8 mouse cellular contexts compared by ENCODE assay signal in the genomic region with DNA sequence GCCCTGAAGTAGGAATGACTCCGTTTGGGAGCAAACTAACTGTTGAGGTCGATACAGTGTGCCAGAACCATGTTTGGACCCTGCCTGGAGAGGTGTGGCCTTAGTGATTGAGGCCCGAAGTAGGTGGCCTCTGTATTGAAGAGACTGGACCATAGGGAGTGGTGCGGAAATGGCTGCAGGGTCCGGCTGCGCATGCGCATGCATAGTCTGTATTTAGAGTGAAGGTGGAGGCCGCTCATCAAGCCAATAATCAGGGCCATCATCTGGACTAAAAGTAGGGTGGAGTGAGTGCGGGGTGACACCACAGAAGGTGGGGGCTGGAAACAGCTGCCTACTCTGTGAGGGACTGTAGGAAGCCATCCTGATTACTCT. TPM values are rescaled to one million over a fixed set of nuclear protein-coding genes. Genes with fewer than 3 reads are reported as not detected.
DNase-seq lines count a peak whose midpoint lies in the region; ATAC-seq and TF ChIP-seq lines count a peak whose summit lies in the region.
"Had no signal": no experiment of that assay in that cellular context is flagged by ENCODE, and none has a peak within 500 bp of the region (broad histone marks: within the 10 kb centered on the region; RNA-seq: fewer than 3 reads in every experiment).

No protein-coding gene starts in this region.

- no peak for DNase-seq in lung, embryonic 14.5 days
- no peak for DNase-seq in lung, postnatal 25 days (ENCODE audit: low spot score)
- no peak for DNase-seq in B cell, adult 2 months
- no peak for DNase-seq in left cerebral cortex, postnatal 4 days

- no peak overlapping the region for H3K4me3 ChIP-seq in lung, embryonic 14.5 days (ENCODE audit: low read depth, low read length)
- no peak overlapping the region for H3K4me3 ChIP-seq in forebrain, embryonic 15.5 days
- H3K4me3 ChIP-seq in intestine, embryonic 16.5 days (ENCODE audit: low read length), result no peak overlapping the region
- H3K4me3 ChIP-seq in stomach, embryonic 15.5 days (replicated peaks), result no peak overlapping the region

- peak overlapping the region; percentile 71; the same call in 1 of the 2 replicates for H3K27ac ChIP-seq in lung, embryonic 14.5 days (ENCODE audit: low read depth)
- peak overlapping the region; percentile 47 for H3K27ac ChIP-seq in forebrain, embryonic 15.5 days (replicated peaks)
- H3K27ac ChIP-seq in intestine, embryonic 16.5 days (ENCODE audit: low read length), result peak overlapping the region; percentile 30; the same call in 1 of the 2 replicates
- peak overlapping the region; percentile 48; the same call in 1 of the 2 replicates for H3K27ac ChIP-seq in stomach, embryonic 15.5 days

- no peak for TF ChIP-seq CTCF in lung, embryonic 14.5 days (IDR thresholded peaks at IDR 0.05; ENCODE audit: low read depth)

- intact Hi-C loops in left cerebral cortex, postnatal 4 days (cut with DNase I), result no loop called here

- H3K4me1 ChIP-seq in lung, embryonic 14.5 days (ENCODE audit: insufficient read depth), result peaks cover 14% of the 10 kb centered on the region
- peaks cover 21% of the 10 kb centered on the region for H3K4me1 ChIP-seq in forebrain, embryonic 15.5 days
- H3K4me1 ChIP-seq in intestine, embryonic 16.5 days (ENCODE audit: control insufficient read depth, insufficient read depth, low read length), result peaks cover 16% of the 10 kb centered on the region
- no peaks in the 10 kb centered on the region; the same call in 1 of the 2 replicates for H3K4me1 ChIP-seq in stomach, embryonic 15.5 days

- no peaks in the 10 kb centered on the region for H3K27me3 ChIP-seq in lung, embryonic 14.5 days (ENCODE audit: insufficient read depth, low read length)
- no peaks in the 10 kb centered on the region for H3K27me3 ChIP-seq in forebrain, embryonic 15.5 days
- no peaks in the 10 kb centered on the region for H3K27me3 ChIP-seq in intestine, embryonic 16.5 days (replicated peaks; ENCODE audit: control insufficient read depth, insufficient read depth, low read length)
- no peaks in the 10 kb centered on the region for H3K27me3 ChIP-seq in stomach, embryonic 15.5 days (replicated peaks)

- no peaks in the 10 kb centered on the region for H3K9me3 ChIP-seq in lung, embryonic 14.5 days (ENCODE audit: low read depth, low read length)
- H3K9me3 ChIP-seq in forebrain, embryonic 15.5 days, result no peaks in the 10 kb centered on the region
- H3K9me3 ChIP-seq in intestine, embryonic 16.5 days (ENCODE audit: control insufficient read depth, low read length), result no peaks in the 10 kb centered on the region
- H3K9me3 ChIP-seq in stomach, embryonic 15.5 days, result no peaks in the 10 kb centered on the region

- peak; percentile 6; the same call in 1 of the 2 replicates for ATAC-seq in lung, embryonic 14.5 days (ENCODE audit: insufficient read depth)
- 0 out of 2 replicates have a peak, but pooled peaks have one; percentile 26 for ATAC-seq in forebrain, embryonic 15.5 days (replicated peaks)
- no peak for ATAC-seq in intestine, embryonic 16.5 days
- no peak for ATAC-seq in stomach, embryonic 15.5 days (ENCODE audit: insufficient read depth, low FRiP score, low read depth)

- 0 out of 2 replicates have a peak, but pooled peaks cover 1% of the 10 kb centered on the region for H3K36me3 ChIP-seq in lung, embryonic 14.5 days (ENCODE audit: insufficient read depth)
- no peaks in the 10 kb centered on the region for H3K36me3 ChIP-seq in forebrain, embryonic 15.5 days
- H3K36me3 ChIP-seq in intestine, embryonic 16.5 days (ENCODE audit: control insufficient read depth, insufficient read depth, low read length), result no peaks in the 10 kb centered on the region
- H3K36me3 ChIP-seq in stomach, embryonic 15.5 days, result no peaks in the 10 kb centered on the region

- H3K4me2 ChIP-seq in lung, embryonic 14.5 days, result peak overlapping the region; percentile 26; the same call in 1 of the 2 replicates
- no peak overlapping the region for H3K4me2 ChIP-seq in forebrain, embryonic 15.5 days (replicated peaks)
- no peak overlapping the region for H3K4me2 ChIP-seq in intestine, embryonic 16.5 days (ENCODE audit: low read depth, low read length)
- no peak overlapping the region; the same call in 1 of the 2 replicates for H3K4me2 ChIP-seq in stomach, embryonic 15.5 days
- H3K4me2 ChIP-seq: midbrain, embryonic 11.5 days had no signal

- H3K9ac ChIP-seq in lung, embryonic 14.5 days, result no peak overlapping the region
- H3K9ac ChIP-seq in forebrain, embryonic 15.5 days (replicated peaks), result no peak overlapping the region
- H3K9ac ChIP-seq in intestine, embryonic 16.5 days (ENCODE audit: low read depth, low read length), result peak overlapping the region; percentile 26; the same call in 1 of the 2 replicates
- no peak overlapping the region for H3K9ac ChIP-seq in stomach, embryonic 15.5 days

- WGBS in lung, embryonic 14.5 days, result 84% methylated on average over 9 of the region's 9 CpGs
- WGBS in forebrain, embryonic 15.5 days, result 84% methylated on average over 9 of the region's 9 CpGs
- WGBS in intestine, embryonic 16.5 days, result 83% methylated on average over 9 of the region's 9 CpGs
- 82% methylated on average over 9 of the region's 9 CpGs for WGBS in stomach, embryonic 15.5 days

RNA-seq across cellular contexts. Expression of gene Hils1, which starts 9.7 kb away (rescaled TPM):
- not detected in 2 replicates for polyA plus RNA-seq in lung, embryonic 14.5 days (2014; fragmentation: Nextera tagmentation; extraction: Ambion mirVana)
- not detected in 2 replicates for polyA plus RNA-seq in forebrain, embryonic 15.5 days (2015; fragmentation: Nextera tagmentation; extraction: Ambion mirVana)
- not detected in 2 replicates for polyA plus RNA-seq in intestine, embryonic 16.5 days (2015; fragmentation: Nextera tagmentation; extraction: Ambion mirVana)
- polyA plus RNA-seq in stomach, embryonic 15.5 days (2015; fragmentation: Nextera tagmentation; extraction: Ambion mirVana), result not detected in 2 replicates
- under 1 TPM in 1 of 2 experiments, not detected in 1; 0.46 TPM for total RNA-seq in left cerebral cortex, postnatal 4 days (2021)
- polyA plus RNA-seq: midbrain, embryonic 11.5 days had no signal

RNA-seq across cellular contexts. Expression of gene Sgca, which starts 18.4 kb away (rescaled TPM):
- polyA plus RNA-seq in lung, embryonic 14.5 days (2014; fragmentation: Nextera tagmentation; extraction: Ambion mirVana), result 0.35 TPM in 1 of 2 replicates, not detected in the other
- polyA plus RNA-seq in forebrain, embryonic 15.5 days (2015; fragmentation: Nextera tagmentation; extraction: Ambion mirVana), result not detected in 2 replicates
- 0.26 and 0.36 TPM in 2 replicates for polyA plus RNA-seq in intestine, embryonic 16.5 days (2015; fragmentation: Nextera tagmentation; extraction: Ambion mirVana)
- 0.17 and 0.27 TPM in 2 replicates for polyA plus RNA-seq in stomach, embryonic 15.5 days (2015; fragmentation: Nextera tagmentation; extraction: Ambion mirVana)
- not detected for total RNA-seq in left cerebral cortex, postnatal 4 days (2021)
- polyA plus RNA-seq: midbrain, embryonic 11.5 days had no signal

RNA-seq across cellular contexts. Expression of gene Col1a1, which starts 21.7 kb away (rescaled TPM):
- 1,035 and 1,062 TPM in 2 replicates for polyA plus RNA-seq in lung, embryonic 14.5 days (2014; fragmentation: Nextera tagmentation; extraction: Ambion mirVana)
- polyA plus RNA-seq in forebrain, embryonic 15.5 days (2015; fragmentation: Nextera tagmentation; extraction: Ambion mirVana), result 40.2 and 40.5 TPM in 2 replicates
- 890 and 1,013 TPM in 2 replicates for polyA plus RNA-seq in intestine, embryonic 16.5 days (2015; fragmentation: Nextera tagmentation; extraction: Ambion mirVana)
- polyA plus RNA-seq in stomach, embryonic 15.5 days (2015; fragmentation: Nextera tagmentation; extraction: Ambion mirVana), result 1,375 and 1,459 TPM in 2 replicates
- 10 to 100 TPM; 62.8 to 70.4 TPM for total RNA-seq in left cerebral cortex, postnatal 4 days (2021)

RNA-seq across cellular contexts. Expression of gene Ppp1r9b, which starts 33.2 kb away (rescaled TPM):
- 13.0 and 14.3 TPM in 2 replicates for polyA plus RNA-seq in lung, embryonic 14.5 days (2014; fragmentation: Nextera tagmentation; extraction: Ambion mirVana)
- 23.0 and 23.9 TPM in 2 replicates for polyA plus RNA-seq in forebrain, embryonic 15.5 days (2015; fragmentation: Nextera tagmentation; extraction: Ambion mirVana)
- 5.2 and 5.6 TPM in 2 replicates for polyA plus RNA-seq in intestine, embryonic 16.5 days (2015; fragmentation: Nextera tagmentation; extraction: Ambion mirVana)
- polyA plus RNA-seq in stomach, embryonic 15.5 days (2015; fragmentation: Nextera tagmentation; extraction: Ambion mirVana), result 10.3 TPM in 2 replicates
- 100 to 1,000 TPM; 273 to 276 TPM for total RNA-seq in left cerebral cortex, postnatal 4 days (2021)

RNA-seq across cellular contexts. Expression of gene Samd14, which starts 52.0 kb away (rescaled TPM):
- 22.7 and 24.5 TPM in 2 replicates for polyA plus RNA-seq in lung, embryonic 14.5 days (2014; fragmentation: Nextera tagmentation; extraction: Ambion mirVana)
- 120 and 123 TPM in 2 replicates for polyA plus RNA-seq in forebrain, embryonic 15.5 days (2015; fragmentation: Nextera tagmentation; extraction: Ambion mirVana)
- polyA plus RNA-seq in intestine, embryonic 16.5 days (2015; fragmentation: Nextera tagmentation; extraction: Ambion mirVana), result 13.2 and 13.6 TPM in 2 replicates
- polyA plus RNA-seq in stomach, embryonic 15.5 days (2015; fragmentation: Nextera tagmentation; extraction: Ambion mirVana), result 19.8 and 21.1 TPM in 2 replicates
- 100 to 1,000 TPM; 173 to 176 TPM for total RNA-seq in left cerebral cortex, postnatal 4 days (2021)

Comparison
In these comparisons a context has a peak if more than half of its experiments do, and no peak if none do; other contexts are left out.
1. ATAC-seq: peak in lung, embryonic 14.5 days (single experiment) and forebrain, embryonic 15.5 days (single experiment); none in intestine, embryonic 16.5 days (single experiment) and stomach, embryonic 15.5 days (single experiment).
2. RNA of gene Col1a1, which starts 21.7 kb away (polyA plus RNA-seq): 1,375 to 1,459 TPM in stomach, embryonic 15.5 days, 1,035 to 1,062 TPM in lung, embryonic 14.5 days and 890 to 1,013 TPM in intestine, embryonic 16.5 days; 40.2 to 40.5 TPM in forebrain, embryonic 15.5 days; every median in the first group is over 10 times any median in the second.
3. Peak in every context shown above with its lines, with median percentiles within 50 percentile points of each other: H3K27ac ChIP-seq.